Mouse (Mus musculus): ENCODE results near the gene Zfp747.
"Not testable (repeated sequence)": the region's sequence is repeated elsewhere in the genome, so short reads cannot be mapped to it uniquely, and the experiment has no call there.

Zfp747 gene

DNA sequence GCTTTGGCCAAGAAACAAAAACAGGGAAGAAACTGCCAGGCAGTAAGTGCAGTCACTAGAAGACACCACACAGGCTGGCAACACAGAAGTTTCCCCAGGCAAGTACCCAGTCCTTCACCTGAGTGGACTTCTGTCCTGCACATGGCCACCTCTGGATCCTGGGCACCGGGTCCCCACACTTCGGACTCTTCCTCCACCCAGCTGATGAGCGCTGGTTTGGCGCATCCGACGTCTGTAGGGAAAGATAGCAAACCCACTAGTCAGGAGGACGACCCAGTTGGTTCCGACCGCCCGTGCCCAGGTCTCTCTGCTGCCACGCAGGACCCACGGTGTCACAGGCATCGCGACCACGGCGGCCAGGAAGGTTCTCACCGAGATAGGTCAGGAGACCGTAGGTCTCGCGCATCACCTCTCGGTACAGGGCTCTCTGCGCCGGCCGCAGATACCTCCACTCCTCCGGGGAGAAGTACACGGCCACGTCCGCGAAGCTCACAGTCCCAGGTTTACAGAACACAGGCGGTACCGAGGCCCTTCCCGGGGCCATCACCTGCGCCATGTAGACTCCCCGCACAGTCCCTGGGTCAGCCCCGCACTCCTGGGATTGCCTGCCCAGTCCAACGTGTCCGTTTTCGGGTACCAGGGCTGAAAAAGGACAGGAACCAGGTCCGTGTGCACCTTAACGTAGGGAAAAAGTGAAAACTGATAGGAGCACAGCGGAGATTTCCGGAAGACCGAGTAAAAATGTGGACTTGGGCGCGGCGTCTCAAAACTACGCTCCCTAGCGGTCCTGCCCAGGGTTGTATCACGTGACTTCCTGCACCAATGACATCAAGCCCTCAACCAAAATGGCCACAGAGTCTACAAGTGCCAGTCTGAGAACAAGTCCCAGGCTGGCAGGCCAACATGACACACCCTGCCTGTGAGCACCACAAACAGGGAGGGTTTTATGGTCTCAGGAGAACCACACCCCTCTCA, at the start of gene Zfp747:
Gene Zfp747, minus strand, starts transcription at position 780 of the 975 bp plus-strand sequence.
- DNase-seq (ENCODE audit: low spot score), result peak; percentile 95

DNA sequence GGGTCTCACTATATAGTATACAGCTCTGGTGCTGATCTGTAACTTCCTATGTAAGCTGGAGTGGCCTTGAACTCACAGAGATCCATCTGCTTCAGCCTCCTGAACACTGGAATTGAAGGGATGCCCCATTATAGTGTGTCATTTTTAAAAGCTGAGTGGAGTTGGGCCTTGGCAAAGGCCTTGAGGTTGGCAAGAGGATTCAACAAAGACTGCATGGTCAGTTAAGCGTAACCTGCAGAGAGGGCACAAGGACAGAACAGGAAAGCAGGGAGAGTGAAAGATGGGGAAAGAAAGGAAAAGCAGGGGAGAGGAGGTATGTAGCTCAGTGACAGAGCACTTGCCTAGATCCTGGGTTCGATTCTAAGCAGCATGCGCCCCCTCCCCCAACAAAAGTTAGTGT, 49.4 kb upstream of the Zfp747 start:
- DNase-seq (ENCODE audit: low spot score), result no peak

DNA sequence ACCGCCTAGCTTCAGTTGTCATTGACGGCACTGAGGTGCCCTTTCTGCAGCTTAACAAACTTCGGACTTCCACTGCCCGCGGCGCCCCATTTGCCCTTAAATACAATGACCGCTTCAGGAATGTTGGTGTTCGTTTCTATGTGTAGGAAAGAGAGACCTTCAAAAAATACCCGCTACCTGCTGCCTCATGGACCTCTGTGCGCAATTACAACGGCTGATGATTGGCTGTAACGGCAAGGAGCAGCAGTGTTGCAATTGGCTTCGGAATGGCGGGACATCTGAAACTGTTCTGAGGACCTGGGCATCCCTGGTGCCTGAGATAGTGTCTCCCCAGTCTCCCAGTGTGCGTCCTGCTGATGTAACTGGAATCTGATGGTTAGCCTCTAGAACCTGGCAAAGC, 46.4 kb upstream of the Zfp747 start:
- DNase-seq (ENCODE audit: low spot score), result peak; percentile 46

DNA sequence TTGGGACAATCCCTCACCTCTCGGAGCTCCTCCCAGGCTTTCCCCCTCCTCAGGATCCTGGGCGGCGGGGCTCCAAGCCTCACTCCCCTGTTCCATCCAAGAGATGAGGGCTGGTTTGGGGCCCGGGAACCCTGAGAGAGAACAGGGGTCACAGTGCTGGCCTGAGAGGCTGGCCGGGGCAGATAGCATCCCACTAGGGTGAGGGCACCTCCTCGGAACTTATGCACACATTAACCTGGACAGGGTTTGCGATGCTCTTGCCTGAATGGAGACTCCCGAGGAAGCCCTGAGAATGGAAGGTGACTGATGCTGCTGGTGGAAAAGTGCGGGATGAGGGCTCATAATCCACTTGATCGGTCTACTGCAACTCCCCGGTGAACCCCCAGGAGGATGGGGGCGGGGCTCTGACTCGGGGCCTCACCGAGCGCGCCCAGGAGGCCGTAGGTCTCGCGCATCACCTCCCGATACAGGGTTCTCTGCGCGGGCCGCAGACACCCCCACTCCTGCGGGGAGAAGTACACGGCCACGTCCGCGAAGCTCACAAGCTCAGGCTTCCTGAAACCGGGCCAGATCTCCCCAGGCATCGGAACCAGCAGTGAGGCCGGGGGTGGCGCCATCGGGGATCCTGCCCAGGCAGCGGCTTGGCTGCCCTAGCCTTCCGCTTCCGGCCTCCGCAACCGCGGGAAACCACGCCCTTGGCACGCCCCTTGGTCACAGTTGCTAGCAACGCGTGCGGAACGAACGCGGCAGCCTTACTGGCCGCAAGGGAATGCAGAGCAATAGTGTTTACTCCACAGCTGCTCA, 45.7 kb upstream of the Zfp747 start, which contains the start of gene Zfp688:
Gene Zfp688, minus strand, starts transcription at position 681 of the 804 bp plus-strand sequence.
- DNase-seq (ENCODE audit: low spot score), result peak; percentile 93

DNA sequence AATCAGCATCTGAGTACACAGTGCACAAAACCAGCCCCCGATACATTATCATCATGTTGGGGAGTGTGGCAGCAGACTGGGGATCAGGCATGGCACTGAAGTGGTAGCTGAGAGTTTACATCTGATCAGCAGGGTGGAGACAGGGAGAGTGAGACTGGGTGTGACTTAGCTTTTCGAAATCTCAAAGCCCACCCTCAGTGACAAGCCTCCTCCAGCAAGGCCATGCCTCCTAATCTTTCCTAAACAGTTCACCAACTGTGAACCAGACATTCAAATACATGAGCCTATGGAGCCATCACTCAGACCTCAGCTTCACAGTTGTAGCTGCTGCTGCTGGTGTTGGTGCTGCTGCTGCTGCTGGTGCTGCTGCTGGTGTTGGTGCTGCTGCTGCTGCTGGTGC, 35.6 kb upstream of the Zfp747 start:
- no peak for DNase-seq (ENCODE audit: low spot score)

DNA sequence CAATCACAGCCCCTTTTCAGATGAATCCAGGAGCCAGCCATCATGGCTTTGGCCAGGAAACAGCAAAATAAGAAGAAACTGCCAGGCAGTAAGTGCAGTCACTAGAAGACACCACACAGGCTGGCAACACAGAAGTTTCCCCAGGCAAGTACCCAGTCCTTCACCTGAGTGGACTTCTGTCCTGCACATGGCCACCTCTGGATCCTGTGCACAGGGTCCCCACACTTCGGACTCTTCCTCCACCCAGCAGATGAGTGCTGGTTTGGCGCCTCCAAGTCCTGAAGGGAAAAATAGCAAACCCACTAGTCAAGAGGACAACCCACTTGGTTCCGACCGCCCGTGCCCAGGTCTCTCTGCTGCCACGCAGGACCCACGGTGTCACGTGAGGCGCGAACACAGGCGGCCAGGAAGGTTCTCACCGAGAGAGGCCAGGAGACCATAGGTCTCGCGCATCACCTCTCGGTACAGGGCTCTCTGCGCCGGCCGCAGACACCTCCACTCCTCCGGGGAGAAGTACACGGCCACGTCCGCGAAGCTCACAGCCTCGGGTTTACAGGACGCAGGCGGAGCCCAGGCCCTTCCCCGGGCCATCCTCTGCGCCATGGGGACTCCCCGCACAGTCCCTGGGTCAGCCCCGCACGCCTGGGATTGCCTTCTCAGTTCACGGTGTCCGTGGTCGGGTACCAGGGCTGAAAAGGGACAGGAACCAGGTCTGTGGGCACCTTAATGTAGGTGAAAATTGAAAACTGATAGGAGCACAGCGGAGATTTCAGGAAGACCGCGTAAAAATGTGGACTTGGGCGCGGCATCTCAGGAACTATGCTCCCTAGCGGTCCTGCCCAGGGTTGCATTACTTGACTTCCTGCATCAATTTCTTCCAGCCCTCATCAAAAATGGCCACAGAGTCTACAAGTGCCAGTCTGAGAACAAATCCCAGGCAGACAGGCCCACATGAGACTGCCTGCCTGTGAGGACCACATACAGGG, 30.4 kb upstream of the Zfp747 start, which contains the start of gene Zfp764:
Gene Zfp764, minus strand, starts transcription at position 821 of the 986 bp plus-strand sequence.
- DNase-seq (ENCODE audit: low spot score), result peak; percentile 95

DNA sequence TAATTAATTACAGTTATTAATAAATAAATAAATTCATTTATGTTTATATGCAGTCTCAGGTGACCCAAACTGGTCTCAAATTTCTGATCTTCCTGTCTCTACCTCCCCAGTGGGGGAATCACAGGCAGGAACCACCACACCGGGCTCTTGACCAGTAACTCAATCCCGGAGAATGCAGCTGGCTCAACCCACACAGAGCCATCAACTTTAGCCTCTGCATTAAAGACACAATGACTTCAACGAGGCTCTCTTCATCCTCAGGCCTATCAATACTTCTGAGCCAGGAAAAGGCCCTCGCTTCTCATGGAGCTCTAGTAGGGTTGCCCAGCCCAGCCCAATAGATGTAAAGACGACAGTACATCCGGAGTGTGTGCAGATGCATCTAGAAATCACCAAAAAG, 28.3 kb upstream of the Zfp747 start:
- not testable (repeated sequence) for DNase-seq (ENCODE audit: low spot score)

DNA sequence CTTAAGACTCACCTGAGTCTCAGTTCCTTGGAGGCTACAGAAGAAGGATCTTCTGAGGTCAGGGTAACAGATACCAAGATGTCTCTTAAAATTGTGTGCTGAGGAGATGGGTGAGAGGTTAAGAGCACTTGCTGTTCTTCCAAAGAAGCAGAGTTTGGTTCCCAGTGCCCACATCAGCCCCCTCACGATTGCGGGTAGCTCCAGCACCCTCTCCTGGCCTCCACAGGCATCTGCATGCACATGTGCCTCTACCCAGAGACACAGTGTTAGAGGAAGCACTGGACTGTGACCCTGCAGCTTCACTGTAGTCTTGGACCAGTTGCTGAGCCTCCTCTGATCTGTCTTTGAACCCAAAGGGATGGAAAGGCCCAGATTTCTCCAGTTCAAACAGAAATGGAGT, 27.1 kb upstream of the Zfp747 start:
- no peak for DNase-seq (ENCODE audit: low spot score)

DNA sequence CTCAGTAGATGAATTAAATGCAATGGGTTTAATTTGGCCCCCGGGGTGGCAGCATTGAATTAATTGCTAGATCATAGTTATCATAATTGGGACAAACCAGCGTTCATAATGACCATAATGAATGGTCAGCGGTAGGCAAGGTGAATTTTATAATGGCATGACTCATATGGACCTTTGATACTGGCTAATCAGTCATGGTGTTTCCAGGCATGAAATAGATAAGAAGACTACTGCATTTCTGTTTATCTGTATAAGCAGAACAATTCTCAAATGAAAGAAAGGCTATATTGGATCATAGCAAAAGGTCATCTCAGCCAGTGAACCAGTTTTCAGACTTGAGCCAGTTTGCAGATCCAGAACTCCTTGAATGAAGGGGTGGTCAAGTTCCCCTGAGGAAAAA, 24.5 kb upstream of the Zfp747 start:
- DNase-seq (ENCODE audit: low spot score), result no peak

DNA sequence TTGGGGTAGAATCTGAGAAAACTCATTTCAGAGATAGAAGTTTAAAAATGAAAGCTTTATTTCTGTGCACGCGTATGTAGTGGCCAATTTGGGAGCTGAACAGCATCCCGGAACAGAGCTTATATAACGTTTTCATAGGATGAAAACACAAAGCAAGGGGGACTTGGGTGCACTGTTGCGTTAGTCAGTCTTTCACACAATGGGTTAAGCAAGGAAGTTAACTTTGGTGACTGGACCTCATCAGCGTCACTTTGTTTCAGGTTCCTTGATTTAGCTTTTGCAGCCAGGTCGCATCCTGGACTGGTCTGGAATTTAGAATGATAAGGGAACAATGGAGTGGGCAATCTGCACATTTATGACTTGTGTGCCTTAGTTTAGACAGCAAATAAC, 18.1 kb upstream of the Zfp747 start:
- DNase-seq (ENCODE audit: low spot score), result no peak

DNA sequence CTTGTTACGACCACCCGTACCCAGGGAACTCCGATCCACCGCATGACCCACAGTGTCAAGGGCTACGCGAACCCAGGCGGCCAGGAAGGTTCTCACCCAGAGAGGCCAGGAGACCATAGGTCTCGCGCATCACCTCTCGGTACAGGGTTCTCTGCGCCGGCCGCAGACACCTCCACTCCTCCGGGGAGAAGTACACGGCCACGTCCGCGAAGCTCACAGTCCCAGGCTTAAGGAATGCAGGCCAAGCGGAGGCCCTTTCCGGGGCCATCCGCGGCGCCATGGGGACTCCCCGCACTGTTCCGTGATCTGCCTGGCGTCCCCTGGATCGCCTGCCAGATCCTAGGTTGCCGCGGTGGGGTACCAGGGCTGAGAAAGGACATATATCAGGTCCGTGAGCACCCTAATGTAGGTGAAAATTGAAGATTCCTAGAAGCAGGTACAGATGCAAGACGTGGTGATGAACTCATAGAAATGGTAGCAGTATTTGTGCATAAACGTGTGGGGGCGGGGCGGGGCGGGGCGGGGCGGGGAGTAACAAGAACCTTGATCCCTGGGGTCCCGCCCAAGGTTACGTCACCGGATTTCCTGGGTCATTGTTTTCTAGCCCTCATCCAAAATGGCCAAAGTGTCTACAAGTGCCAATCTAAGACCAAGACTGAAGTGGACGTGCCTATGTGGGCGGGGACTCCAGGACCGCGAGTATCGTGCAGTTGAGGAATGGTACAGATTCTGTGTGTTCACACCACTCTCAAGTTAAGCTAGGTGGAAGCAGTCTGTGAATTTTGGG, 17.5 kb upstream of the Zfp747 start, which contains the start of gene E430018J23Rik:
Gene E430018J23Rik, minus strand, starts transcription at position 473 of the 787 bp plus-strand sequence.
- peak; percentile 100 for DNase-seq (ENCODE audit: low spot score)

DNA sequence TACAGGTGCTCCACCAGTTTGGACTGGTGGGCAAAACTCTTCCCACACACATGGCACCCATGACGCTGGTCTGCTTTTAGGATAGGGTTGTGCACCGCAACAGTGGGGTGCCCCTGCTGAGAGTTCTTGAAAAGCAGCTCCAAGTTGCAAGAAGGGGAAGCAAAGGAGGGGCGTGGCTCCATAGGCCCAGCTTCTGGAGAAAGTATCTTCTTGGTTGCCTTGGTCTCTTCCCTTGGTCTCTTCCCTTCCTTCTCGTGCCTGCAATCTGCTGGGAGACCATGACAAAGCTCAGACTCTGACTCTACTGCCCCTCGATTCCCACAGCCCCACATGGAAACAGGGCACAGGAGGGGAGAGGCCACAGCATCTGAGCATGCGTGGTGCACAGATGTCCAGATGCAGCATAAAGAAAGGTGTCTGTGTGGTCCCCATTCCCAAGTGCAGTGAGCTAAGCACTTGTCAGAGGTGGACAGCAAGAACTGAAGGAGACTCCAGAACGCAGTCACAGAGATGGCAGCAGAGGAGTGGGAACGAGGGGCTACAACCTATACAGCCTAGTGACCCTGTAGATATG, 16.5 kb upstream of the Zfp747 start:
- DNase-seq (ENCODE audit: low spot score), result no peak

DNA sequence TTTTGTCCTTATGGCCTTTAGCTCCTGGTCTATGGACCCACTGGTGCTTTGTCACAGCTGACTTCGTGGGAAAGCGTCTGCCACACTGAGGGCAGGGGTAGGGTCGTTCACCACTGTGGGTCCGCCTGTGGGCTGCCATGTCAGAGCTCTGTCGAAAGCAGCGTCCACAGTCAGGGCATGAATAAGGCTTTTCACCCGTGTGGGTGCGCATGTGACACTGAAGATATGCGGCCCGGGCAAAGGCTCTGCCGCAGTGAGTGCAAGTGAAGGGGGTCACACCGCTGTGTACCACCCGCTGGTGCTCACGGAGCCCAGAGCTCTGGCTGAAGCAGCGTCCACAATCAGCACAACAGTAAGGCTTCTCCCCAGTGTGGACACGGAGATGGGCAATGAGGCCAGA, 15.7 kb upstream of the Zfp747 start:
- no peak for DNase-seq (ENCODE audit: low spot score)

DNA sequence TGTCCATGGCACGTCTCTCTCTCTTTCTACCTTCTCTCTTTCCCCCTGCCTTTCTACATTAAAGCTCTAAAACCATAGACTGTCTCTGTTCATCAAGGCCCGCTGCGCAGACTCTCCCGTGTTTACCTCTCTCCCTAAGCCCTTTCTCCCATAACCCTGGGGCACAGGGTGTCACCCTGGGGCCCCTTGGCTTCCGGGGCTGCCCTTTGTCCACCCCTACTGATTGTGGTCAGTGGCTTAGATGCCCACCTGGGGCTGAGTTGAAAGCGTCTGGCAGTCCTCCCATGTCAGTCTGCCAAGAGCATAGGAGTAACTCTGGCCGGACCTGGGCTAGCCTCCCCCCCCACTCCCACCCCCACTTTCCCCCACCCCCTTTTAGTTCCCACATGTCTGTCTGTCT, 14.5 kb upstream of the Zfp747 start:
- no peak for DNase-seq (ENCODE audit: low spot score)

DNA sequence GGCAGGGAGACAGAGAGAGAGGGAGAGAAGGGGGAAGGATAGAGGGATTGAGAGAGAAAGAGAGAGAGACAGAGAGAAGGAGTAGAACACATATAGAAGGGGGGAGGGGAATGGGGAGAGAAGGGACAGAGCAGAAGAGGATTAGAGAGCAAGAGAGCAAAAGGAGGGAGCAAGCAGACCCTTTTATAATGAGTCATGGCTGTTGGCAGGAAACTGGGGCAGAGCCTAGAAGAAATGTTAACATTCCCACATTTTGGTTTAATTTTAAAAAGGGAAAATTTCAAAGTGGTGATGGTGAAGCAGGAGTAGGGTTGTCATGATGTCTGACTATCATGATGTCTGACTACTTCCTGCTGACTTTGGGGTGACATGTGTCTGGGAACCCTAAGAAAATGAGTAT, 12.4 kb upstream of the Zfp747 start:
- not testable (repeated sequence) for DNase-seq (ENCODE audit: low spot score)

DNA sequence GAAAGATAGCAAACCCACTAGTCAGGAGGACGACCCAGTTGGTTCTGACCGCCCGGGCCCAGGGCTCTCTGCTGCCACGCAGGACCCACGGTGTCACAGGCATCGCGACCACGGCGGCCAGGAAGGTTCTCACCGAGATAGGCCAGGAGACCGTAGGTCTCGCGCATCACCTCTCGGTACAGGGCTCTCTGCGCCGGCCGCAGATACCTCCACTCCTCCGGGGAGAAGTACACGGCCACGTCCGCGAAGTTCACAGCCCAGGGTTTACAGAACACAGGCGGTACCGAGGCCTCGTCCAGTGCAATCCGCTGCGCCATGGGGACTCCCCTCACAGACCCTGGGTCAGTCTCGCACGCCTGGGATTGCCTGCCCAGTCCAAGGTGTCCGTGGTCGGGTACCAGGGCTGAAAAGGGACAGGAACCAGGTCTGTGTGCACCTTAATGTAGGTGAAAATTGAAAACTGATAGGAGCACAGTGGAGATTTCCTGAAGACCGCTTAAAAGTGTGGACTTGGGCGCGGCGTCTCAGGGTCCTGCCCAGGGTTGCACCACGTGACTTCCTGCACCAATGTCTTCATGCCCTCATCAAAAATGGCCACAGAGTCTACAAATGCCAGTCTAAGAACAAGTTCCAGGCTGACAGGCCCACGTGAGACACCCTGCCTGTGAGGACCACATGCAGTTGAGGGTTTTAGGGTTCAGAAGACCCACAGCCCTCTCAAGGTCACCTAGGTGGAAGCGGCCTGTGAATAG, 11.0 kb upstream of the Zfp747 start, which contains the start of gene 9130019O22Rik:
Gene 9130019O22Rik, minus strand, starts transcription at position 526 of the 752 bp plus-strand sequence.
- peak; percentile 92 for DNase-seq (ENCODE audit: low spot score)

DNA sequence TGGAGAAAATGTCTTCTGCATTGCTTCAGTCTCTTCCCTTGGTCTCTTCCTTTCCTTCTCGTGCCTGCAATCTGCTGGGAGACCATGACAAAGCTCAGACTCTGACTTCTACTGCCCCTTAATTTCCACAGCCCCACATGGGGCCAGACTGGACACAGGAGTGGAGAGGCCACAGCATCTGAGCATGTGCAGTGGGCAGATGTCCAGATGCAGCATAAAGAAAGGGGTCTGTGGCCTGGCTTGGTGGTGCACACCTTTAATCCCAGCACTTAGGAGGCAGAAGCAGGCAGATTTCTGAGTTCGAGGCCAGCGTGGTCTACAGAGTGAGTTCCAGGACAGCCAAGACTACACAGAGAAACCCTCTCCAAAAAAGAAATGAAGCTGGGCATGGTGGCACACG, 9.7 kb upstream of the Zfp747 start:
- not testable (repeated sequence) for DNase-seq (ENCODE audit: low spot score)

DNA sequence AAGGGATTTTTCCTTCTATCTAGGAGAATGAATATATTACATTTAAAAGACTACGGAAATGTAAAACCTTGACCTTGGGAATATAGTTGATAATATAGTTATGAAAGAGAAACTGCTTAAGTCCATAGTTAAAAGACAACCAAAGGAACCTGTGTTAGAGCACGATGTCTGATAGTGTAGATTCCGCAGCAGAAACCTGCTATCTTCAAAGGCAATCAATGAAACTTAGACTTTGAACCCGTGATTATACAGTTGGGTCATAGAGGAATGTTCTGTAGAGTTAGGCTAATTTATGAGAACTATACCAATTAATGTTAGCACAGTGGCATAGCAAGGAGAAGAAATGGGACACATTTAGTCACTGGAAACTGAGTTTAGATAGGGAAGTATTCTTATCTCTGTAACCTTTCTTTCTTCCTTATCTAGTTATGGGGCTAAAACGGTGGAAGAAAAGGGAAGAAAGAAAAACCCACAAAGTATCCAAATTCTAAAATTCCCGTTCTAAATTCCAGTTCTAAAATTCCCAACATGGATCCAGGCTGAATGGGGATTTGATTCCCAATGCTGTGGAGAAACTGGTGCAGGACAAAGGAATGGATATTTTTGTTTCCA, 2.6 kb upstream of the Zfp747 start:
- no peak for DNase-seq (ENCODE audit: low spot score)

DNA sequence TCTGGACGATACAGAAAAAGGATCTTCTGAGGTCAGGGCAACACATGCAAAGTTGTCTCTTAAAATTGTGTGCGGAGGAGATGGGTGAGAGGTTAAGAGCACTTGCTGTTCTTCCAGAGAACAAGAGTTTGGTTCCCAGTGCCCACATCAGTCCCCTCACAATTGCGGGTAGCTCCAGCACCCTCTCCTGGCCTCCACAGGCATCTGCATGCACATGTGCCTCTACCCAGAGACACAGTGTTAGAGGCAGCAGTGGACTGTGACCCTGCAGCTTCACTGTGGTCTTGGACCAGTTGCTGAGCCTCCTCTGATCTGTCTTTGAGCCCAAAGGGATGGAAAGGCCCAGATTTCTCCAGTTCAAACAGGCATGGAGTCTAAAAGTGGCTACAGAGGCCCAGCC, 4.0 kb downstream of the Zfp747 start:
- DNase-seq (ENCODE audit: low spot score), result not testable (repeated sequence)
